Mouse (Mus musculus) lung, postnatal 36 days (tissue): ENCODE data around the gene Gm5751.
A peak's percentile ranks its signal among the peaks of the same experiment; 100 is the strongest.
"Not testable (repeated sequence)": the region's sequence is repeated elsewhere in the genome, so short reads cannot be mapped to it uniquely, and the experiment has no call there.

Source experiments
- DNase-seq: peaks from one replicate; pipeline ENCODE4 v3.0.0; 2022; ENCODE audit warnings: mixed read lengths

Gm5751 gene

GRCm38 (mm10) chrX:8873953-8874352, at the start of gene Gm5751:
Gene Gm5751 (plus strand): TSS chrX:8874253.
- not testable (repeated sequence) for DNase-seq

GRCm38 (mm10) chrX:8832043-8832442, 42.0 kb upstream of the Gm5751 start:
- DNase-seq, result peak; percentile 64

GRCm38 (mm10) chrX:8843694-8844093, 30.4 kb upstream of the Gm5751 start, which contains the start of gene Gm6592:
Gene Gm6592 (plus strand): TSS chrX:8843994.
- DNase-seq, result no peak

DNA sequence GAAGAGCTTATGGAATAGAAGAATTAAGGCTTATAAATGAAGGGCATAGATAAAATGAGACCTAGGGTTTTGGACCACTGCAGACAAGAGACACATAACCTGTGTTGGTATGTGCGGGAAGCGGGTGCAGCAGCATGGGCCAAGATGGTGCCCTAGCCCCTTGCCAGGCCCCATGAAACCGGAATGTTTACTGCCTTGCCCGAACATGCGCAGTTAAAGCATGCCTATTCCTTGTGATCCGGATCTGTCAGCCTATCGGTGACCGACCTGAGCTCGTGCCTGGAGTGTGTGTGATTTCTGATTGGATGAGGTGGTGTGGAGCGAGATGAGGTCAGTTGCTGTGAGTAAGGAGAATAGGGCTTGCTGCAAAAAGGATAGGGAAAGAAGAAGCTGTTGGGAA, 21.6 kb upstream of the Gm5751 start:
- DNase-seq, result no peak

- DNase-seq, result peak; percentile 90
These were observed 9.7 kb upstream of the Gm5751 start for GRCm38 (mm10) chrX:8864331-8864730.

DNA sequence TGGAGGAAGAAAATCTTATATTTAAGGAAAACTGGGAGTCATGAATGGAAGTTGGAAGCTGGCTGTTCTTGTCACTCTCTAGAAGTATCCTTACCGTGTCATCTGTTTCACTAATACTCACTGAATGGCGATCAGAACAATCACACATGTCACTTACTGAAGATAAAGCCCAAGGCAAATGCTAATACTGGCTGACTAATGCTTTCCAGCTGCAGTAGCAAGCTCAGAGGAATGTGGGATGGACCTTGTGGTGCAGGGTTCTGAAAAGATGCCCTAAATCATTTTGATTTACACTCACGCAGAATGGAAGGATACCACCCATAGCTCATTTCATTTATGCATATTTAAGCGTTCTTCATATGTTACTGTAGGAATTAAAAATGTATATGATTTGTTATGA, 10.3 kb downstream of the Gm5751 start:
- DNase-seq, result no peak

GRCm38 (mm10) chrX:8891975-8892342, 17.9 kb downstream of the Gm5751 start:
- DNase-seq, result no peak

DNA sequence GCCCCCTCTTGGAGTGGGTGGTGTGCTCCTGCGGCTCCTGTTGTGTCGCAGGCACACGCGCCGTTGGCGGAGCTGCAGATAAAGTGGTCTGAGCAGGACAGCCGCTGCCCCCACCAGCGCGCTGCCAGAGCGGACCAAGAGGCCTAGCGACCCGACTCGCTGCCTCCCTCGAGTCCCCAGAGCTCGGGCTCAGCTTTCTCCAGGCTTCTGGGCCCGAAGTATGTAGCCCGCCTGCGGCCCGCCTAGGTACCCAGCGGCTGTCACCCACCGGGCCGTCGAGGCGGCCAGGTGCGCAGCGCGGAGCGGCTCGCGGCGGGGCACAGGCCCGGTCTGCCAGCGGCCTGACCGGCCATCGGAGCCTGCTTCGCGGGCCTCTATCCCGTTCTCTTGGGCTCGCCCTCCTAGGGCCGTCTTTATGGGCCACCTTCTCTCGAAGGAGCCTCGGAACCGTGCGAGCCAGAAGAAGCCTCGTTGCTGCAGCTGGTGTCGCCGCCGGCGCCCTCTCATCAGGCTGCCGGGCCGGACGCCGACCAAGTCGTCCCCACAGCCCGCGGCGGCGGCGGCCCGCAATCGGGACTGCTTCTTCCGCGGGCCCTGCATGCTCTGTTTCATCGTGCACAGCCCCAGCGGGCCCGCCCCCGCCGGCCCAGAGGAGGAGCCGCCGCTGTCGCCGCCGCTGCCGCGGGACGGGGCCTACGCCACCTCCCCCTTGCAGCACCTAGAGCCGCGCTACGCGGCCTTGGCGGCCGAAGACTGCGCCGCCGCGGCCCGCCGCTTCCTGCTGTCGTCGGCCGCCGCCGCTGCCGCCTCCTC, 18.5 kb downstream of the Gm5751 start, which contains the start of gene B630019K06Rik:
Gene B630019K06Rik, plus strand, starts transcription at position 40 of the 813 bp plus-strand sequence.
- DNase-seq, result peak; percentile 69

- no peak for DNase-seq
These were observed 19.2 kb downstream of the Gm5751 start for GRCm38 (mm10) chrX:8893182-8893651.

GRCm38 (mm10) chrX:8900823-8901222, 26.8 kb downstream of the Gm5751 start:
- no peak for DNase-seq

- DNase-seq, result no peak
These were observed 27.9 kb downstream of the Gm5751 start for GRCm38 (mm10) chrX:8901906-8902472.

- DNase-seq, result no peak
These were observed 47.0 kb downstream of the Gm5751 start for GRCm38 (mm10) chrX:8921080-8921479.

DNA sequence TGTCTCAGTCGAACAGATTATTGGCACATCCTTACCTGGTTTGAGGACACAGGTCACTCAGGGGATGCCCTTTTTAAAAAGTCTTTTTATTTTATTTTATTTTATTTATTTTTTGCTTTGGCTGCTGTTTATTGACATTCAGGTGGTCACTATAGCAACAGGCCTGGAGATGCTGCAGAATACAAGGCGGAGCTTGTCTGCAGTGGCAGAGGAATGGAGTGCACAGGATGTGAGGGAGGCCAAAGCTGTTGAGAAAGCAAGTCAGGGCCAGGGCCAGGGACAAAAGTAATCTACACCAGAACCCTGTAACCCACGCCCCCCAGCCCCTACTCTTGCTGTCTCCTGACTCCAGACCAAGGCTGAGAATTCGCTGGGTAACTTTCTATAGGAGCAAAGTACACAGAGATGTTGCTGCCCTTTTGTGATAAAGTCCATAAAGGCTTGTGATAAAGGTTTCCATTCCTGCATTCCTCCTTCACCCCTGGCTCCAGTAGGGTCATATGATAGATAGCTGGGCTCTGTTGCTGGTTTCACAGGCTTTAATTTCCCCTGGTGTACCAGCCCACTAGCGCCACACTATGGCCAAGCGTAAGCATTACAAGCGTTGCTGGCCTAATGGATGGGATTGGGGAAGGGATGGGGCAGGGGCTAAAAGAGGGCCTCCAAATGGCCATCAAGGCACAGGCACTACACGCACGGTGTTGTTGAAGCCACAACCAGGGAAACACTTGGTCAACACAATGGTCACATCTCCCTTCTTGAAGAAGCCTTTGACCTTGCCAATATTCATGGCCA, 48.0 kb downstream of the Gm5751 start:
- DNase-seq, result no peak

DNA sequence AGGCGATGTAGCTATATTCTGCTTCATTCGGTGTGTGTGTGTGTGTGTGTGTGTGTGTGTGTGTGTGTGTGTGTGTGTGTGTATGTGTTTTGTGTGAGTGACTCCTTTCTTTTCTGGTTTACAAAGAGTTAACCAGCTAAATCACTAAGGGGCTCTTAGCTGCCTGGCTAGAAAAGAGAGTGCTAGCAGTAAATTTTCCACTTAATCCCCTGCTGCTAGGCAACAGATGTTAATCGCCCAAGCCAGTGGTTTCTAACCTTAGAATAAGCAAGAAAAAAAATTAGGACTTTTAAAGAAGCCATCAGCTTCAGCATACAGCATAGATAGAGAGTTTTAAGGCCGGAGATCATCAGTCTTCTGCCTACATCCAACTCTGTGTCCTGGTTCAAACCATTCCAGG, 53.3 kb downstream of the Gm5751 start:
- DNase-seq, result no peak
